Mouse (Mus musculus) megakaryocyte, embryonic 14.5 days (primary cell): ENCODE measurements around the gene Gm11236. TPM values are rescaled to one million over a fixed set of nuclear protein-coding genes. Genes with fewer than 3 reads are reported as not detected.
"Not testable (repeated sequence)": the region's sequence is repeated elsewhere in the genome, so short reads cannot be mapped to it uniquely, and the experiment has no call there.

Source experiments
- H3K27me3 ChIP-seq: replicated peaks from 2 replicates; pipeline ENCODE3; 2012; ENCODE audit warnings: inconsistent platforms
- H3K36me3 ChIP-seq: replicated peaks from 2 replicates; pipeline ENCODE3; 2012; ENCODE audit warnings: low read length, inconsistent platforms, mixed read lengths
- H3K4me1 ChIP-seq: 2 replicates; pipeline ENCODE4 v1.6.1; 2012; ENCODE audit warnings: inconsistent platforms
- H3K4me3 ChIP-seq: replicated peaks from 2 replicates; pipeline ENCODE3; 2012; ENCODE audit warnings: moderate library complexity, mild to moderate bottlenecking, inconsistent platforms
- H3K9me3 ChIP-seq: 2 replicates; pipeline ENCODE4 v1.6.1; 2012; ENCODE audit warnings: inconsistent platforms
- FLI1 ChIP-seq: IDR thresholded peaks from 2 replicates; pipeline ENCODE4 v1.6.1; 2012; ENCODE audit warnings: low read length, inconsistent platforms, mixed read lengths
- GATA1 ChIP-seq: IDR thresholded peaks from 3 replicates; pipeline ENCODE4 v1.6.1; 2012; ENCODE audit warnings: mixed read lengths, low read length, inconsistent platforms, borderline replicate concordance
- polyA plus RNA-seq: library from polyadenylated mRNA; stranded (reverse); fragments of >175 nt; gene quantifications from 2 replicates; pipeline ENCODE4 v1.2.3, GENCODE M21; 2012; ENCODE audit warnings: low replicate concordance; ENCODE audit not compliant: insufficient read depth

Gm11236 gene
- not detected in 2 replicates for polyA plus RNA-seq

GRCm38 (mm10) chr4:73637821-73638220 lies at the start of gene Gm11236:
TSS of gene Gm11236 (plus strand) at chr4:73638121.
- not testable (repeated sequence) for H3K9me3 ChIP-seq, H3K27me3 ChIP-seq, H3K4me3 ChIP-seq, H3K36me3 ChIP-seq, H3K4me1 ChIP-seq

- Histone ChIP-seq H3K9me3 (no peaks in the 10 kb centered on the region), H3K36me3 (no peaks in the 10 kb centered on the region), H3K27me3 (no peaks in the 10 kb centered on the region), H3K4me3 (no peak overlapping the region), H3K4me1 (no peaks in the 10 kb centered on the region)
- TF ChIP-seq FLI1, result no peak
- no peak for TF ChIP-seq GATA1
Observed at GRCm38 (mm10) chr4:73599248-73599647, 38.7 kb upstream of the Gm11236 start.

GRCm38 (mm10) chr4:73607581-73607980 lies 30.3 kb upstream of the Gm11236 start, which contains the start of gene Gm11238:
TSS of gene Gm11238 (plus strand) at chr4:73607881.
- H3K9me3 ChIP-seq, H3K27me3 ChIP-seq, H3K36me3 ChIP-seq, H3K4me3 ChIP-seq, H3K4me1 ChIP-seq: not testable (repeated sequence)

- H3K36me3 ChIP-seq, H3K4me3 ChIP-seq, H3K9me3 ChIP-seq, H3K27me3 ChIP-seq, H3K4me1 ChIP-seq: not testable (repeated sequence)
Observed at GRCm38 (mm10) chr4:73622684-73623083, 15.2 kb upstream of the Gm11236 start, which contains the start of gene Gm11237. TSS of gene Gm11237 (plus strand) at chr4:73622984.

GRCm38 (mm10) chr4:73661864-73662263 lies 23.9 kb downstream of the Gm11236 start:
- not testable (repeated sequence) for H3K9me3 ChIP-seq, H3K4me1 ChIP-seq, H3K4me3 ChIP-seq, H3K36me3 ChIP-seq, H3K27me3 ChIP-seq

GRCm38 (mm10) chr4:73668054-73668453 lies 30.1 kb downstream of the Gm11236 start, which contains the start of gene Gm11239:
TSS of gene Gm11239 (plus strand) at chr4:73668354.
- H3K9me3 ChIP-seq, H3K36me3 ChIP-seq, H3K27me3 ChIP-seq: not testable (repeated sequence)

GRCm38 (mm10) chr4:73683216-73683615 lies 45.3 kb downstream of the Gm11236 start, which contains the start of gene Gm428:
TSS of gene Gm428 (plus strand) at chr4:73683516.
- not testable (repeated sequence) for H3K27me3 ChIP-seq, H3K9me3 ChIP-seq, H3K4me3 ChIP-seq, H3K36me3 ChIP-seq, H3K4me1 ChIP-seq

More at GRCm38 (mm10) chr4:73668054-73668453, 30.1 kb downstream of the Gm11236 start, which contains the start of gene Gm11239:
- H3K4me1 ChIP-seq, H3K4me3 ChIP-seq: not testable (repeated sequence)

Other genes starting within 250 kb of the Gm11236 start
- not detected in 2 replicates for gene Gm11487, start 233.0 kb upstream of the Gm11236 start, polyA plus RNA-seq
- gene Gm11238, start 30.2 kb upstream of the Gm11236 start, polyA plus RNA-seq, result not detected in 2 replicates
- not detected in 2 replicates for gene Gm11237, start 15.1 kb upstream of the Gm11236 start, polyA plus RNA-seq
- gene Gm11239, start 30.2 kb downstream of the Gm11236 start, polyA plus RNA-seq, result 0.87 TPM in 1 of 2 replicates, not detected in the other
- gene Gm428, start 45.4 kb downstream of the Gm11236 start, polyA plus RNA-seq, result not detected in 2 replicates
- not detected in 2 replicates for gene Rasef, start 152.9 kb downstream of the Gm11236 start, polyA plus RNA-seq
- not detected in 2 replicates for gene Gm11758, start 238.1 kb downstream of the Gm11236 start, polyA plus RNA-seq